Mouse (Mus musculus) spleen, adult 2 months (tissue): ENCODE measurements around the gene Birc3. TPM values are rescaled to one million over a fixed set of nuclear protein-coding genes. Genes with fewer than 3 reads are reported as not detected.

Experiments used
- DNase-seq, 2 experiments: peaks; one replicate each; pipeline versions ENCODE4 v3.0.0 to v3.0.0-alpha.2; 2012 to 2021; ENCODE audit warnings: low spot score in 2 of 2, low read depth in 1 of 2
- H3K27ac ChIP-seq: fragments of 200-500 bp; 2 replicates; pipeline ENCODE4 v1.5.1; 2012; ENCODE audit warnings: low read length, inconsistent platforms; ENCODE audit not compliant: insufficient read depth
- H3K27me3 ChIP-seq: fragments of 200-500 bp; 2 replicates; pipeline ENCODE4 v1.6.1; 2012; ENCODE audit warnings: mild to moderate bottlenecking, moderate library complexity, low read length, inconsistent platforms; ENCODE audit not compliant: control insufficient read depth, insufficient read depth
- H3K36me3 ChIP-seq: fragments of 200-500 bp; 2 replicates; pipeline ENCODE4 v1.6.1; 2012; ENCODE audit warnings: mild to moderate bottlenecking, low read length, inconsistent platforms; ENCODE audit not compliant: control insufficient read depth, insufficient read depth
- H3K4me1 ChIP-seq: fragments of 200-500 bp; 2 replicates; pipeline ENCODE4 v1.6.1; 2011; ENCODE audit warnings: inconsistent platforms; ENCODE audit not compliant: control insufficient read depth, insufficient read depth, insufficient read length
- H3K4me3 ChIP-seq: fragments of 200-500 bp; 2 replicates; pipeline ENCODE4 v1.5.1; 2011; ENCODE audit warnings: mild to moderate bottlenecking, inconsistent platforms; ENCODE audit not compliant: insufficient read depth, insufficient read length; ENCODE audit errors: extremely low read depth
- CTCF ChIP-seq: fragments of 200-500 bp; IDR thresholded peaks from 2 replicates; pipeline ENCODE4 v1.5.1; 2011; ENCODE audit warnings: mild to moderate bottlenecking, inconsistent platforms; ENCODE audit not compliant: insufficient read depth, insufficient read length, insufficient replicate concordance; ENCODE audit errors: extremely low read depth
- POLR2A ChIP-seq: fragments of 200-500 bp; IDR thresholded peaks from 2 replicates; pipeline ENCODE4 v1.6.1; 2011; ENCODE audit warnings: low read depth, low read length, inconsistent platforms
- WGBS: fragments of 180-500 bp; shearing (Covaris S2); methylation state at CpG from one replicate; pipeline ENCODE4 v1.1.7; 2018; 5-methylcytosine and 5-hydroxymethylcytosine counted together
- polyA plus RNA-seq: library from polyadenylated mRNA; depleted of rRNA; stranded (reverse); fragments of >200 nt; gene quantifications from 2 replicates; pipeline ENCODE4 v1.2.3, GENCODE M21; 2012; rRNA removed

The Birc3 gene
- polyA plus RNA-seq, result 44.9 and 45.8 TPM in 2 replicates

DNA sequence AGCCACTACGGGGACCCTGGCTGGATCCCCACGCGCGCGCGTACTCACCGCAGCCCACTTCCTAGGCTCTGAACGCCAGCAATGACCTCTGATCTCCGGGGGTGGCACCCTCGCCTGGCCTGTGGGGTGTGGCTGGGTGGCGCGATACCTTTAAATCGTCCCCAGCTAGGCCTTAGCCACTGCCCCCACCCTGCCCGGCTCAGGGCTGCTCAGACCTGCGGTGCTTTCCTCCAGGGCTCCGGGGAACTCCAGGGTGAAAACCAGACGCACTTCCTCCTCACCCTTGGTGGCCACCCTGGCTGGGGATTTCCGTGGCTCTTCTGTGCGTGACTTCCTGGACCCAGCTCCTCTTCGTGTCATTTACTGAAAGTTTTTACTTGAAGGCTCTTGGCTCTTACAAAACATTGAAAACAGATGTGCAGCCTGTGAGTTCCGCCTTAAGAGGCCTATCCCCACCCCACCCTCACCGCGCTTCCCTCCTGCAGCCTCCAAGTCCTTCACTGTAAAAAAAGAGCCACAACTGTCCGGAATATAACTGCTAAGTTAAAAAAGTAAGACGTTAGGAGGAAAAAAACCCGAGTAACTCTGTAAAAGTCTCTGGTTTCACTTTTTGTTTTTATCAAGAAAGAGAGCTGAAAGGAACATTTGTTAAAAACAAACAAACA is at the start of gene Birc3:
Gene Birc3, minus strand, starts transcription at position 412 of the 665 bp plus-strand sequence.
- H3K36me3 ChIP-seq, result peaks cover under 1% of the 10 kb centered on the region; the same call in 1 of the 2 replicates
- peaks cover 6% of the 10 kb centered on the region; the same call in 1 of the 2 replicates for H3K4me1 ChIP-seq
- peak; percentile 93 to 96 for DNase-seq
- H3K4me3 ChIP-seq, result peak within 1 kb of the TSS; percentile 74
- peak within 1 kb of the TSS; percentile 92 for H3K27ac ChIP-seq
- under 1% methylated on average over 26 of the region's 26 CpGs for WGBS
- TF ChIP-seq CTCF (no peak; the same call in 1 of the 2 replicates), POLR2A (peak; percentile 74)
- no peaks in the 10 kb centered on the region for H3K27me3 ChIP-seq

DNA sequence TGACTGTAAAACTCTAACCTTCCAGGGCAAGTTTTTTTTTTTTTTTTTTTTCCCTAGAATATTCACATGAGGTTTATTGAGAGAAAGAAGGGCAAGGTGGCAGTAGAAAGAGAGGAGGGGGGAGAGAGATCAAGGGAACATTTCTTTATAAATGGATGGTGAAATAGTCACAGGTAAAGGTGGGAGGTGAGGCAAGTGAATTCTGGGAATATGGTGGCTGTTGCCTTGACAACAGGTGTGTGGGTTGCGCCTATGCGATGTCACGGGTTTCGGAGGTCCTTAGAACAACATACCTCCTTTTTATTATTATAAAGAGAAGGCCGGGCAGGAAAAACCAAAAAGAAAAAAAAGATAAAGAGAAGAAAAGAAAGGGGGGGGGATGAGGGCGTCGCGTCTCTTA is 41.9 kb upstream of the Birc3 start:
- Histone ChIP-seq H3K27me3 (no peaks in the 10 kb centered on the region), H3K4me1 (peaks cover 5% of the 10 kb centered on the region; the same call in 1 of the 2 replicates), H3K27ac (no peak overlapping the region), H3K4me3 (no peak overlapping the region), H3K36me3 (no peaks in the 10 kb centered on the region)
- TF ChIP-seq CTCF (no peak), POLR2A (no peak)
- no peak for DNase-seq
- WGBS, result 80% methylated on average over 8 of the region's 8 CpGs

DNA sequence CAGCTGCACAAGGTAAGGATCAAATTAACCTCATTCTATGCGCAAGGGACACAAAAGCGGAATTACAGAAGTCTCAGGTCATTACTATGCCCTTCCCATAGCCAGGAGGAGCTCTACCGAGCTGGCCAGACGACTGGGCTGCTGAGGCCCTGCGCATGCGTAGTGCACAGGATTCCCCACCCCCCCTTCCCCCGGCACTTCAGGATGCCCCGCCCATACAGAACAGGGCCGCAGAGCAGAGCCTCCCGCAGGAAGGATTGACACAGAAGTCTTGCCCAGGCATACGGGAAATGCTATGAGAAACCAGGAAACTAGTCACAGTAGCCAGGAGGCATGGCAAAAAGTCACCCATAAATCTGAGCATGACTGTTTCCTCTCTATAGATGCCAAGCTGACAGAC is 41.5 kb upstream of the Birc3 start:
- no peaks in the 10 kb centered on the region for H3K27me3 ChIP-seq
- whole genome bisulfite sequencing, result 7% methylated on average over 11 of the region's 11 CpGs
- no peak overlapping the region for H3K4me3 ChIP-seq

DNA sequence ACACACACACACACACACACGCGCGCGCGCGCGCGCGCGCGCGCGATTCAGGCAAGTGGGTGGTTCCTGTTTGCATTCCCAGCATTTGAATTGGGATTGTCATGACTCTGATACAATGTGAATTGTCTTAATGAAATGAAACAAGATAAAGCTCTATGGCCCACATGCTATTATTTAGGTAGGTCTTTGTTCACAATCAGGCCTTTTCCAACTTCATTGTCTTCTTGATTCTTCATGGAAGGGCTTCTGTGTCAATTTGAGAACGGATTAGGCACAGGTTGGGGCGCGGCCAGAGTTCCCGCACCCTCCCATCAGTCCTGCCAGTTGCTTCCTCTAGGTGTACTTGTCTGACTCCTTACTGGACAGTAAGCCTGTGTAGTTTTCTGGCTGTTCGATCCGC is 41.0 kb upstream of the Birc3 start:
- Histone ChIP-seq H3K4me1 (peaks cover 5% of the 10 kb centered on the region; the same call in 1 of the 2 replicates), H3K27me3 (no peaks in the 10 kb centered on the region), H3K36me3 (no peaks in the 10 kb centered on the region), H3K27ac (no peak overlapping the region), H3K4me3 (no peak overlapping the region)
- DNase-seq, result no peak
- TF ChIP-seq POLR2A, result no peak
- no peak for TF ChIP-seq CTCF
- WGBS, result 84% methylated on average over 19 of the region's 19 CpGs

More for the DNA sequence above, 41.5 kb upstream of the Birc3 start:
- Histone ChIP-seq H3K27ac (no peak overlapping the region), H3K36me3 (no peaks in the 10 kb centered on the region), H3K4me1 (peaks cover 5% of the 10 kb centered on the region; the same call in 1 of the 2 replicates)
- TF ChIP-seq POLR2A, result no peak
- TF ChIP-seq CTCF, result no peak
- peak in 1 of 2 experiments; percentile 11 for DNase-seq

DNA sequence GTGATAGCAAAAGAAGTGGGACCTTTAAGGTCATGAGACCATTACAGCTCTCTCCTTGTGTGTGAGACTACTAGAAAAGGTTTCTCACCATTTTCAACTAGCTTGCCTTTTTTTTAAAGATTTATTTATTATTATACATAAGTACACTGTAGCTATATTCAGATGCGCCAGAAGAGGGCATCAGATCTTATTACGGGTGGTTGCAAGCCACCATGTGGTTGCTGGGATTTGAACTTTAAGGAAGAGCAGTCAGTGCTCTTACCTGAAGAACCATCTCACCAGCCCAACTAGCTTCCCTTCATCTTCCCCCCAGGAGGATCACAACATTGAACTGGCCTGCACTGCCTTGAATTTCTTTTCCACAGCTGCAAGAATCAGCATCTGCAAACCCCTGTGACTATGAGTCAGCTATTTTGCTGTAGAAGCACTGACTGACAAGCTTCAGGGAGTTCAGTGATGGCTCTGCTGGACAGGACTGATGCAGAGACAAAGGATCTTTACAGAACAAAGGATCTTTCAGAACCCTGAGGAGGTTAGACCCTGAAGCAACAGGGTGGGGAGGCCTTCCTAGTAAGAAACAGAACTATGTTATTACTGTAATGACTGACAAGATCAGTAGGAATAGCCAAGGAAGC is 34.5 kb upstream of the Birc3 start:
- Histone ChIP-seq H3K36me3 (no peaks in the 10 kb centered on the region), H3K4me3 (no peak overlapping the region), H3K27me3 (no peaks in the 10 kb centered on the region), H3K27ac (no peak overlapping the region), H3K4me1 (no peaks in the 10 kb centered on the region)
- TF ChIP-seq POLR2A, result no peak
- no peak for TF ChIP-seq CTCF
- 93% methylated on average over 2 of the region's 2 CpGs for WGBS
- DNase-seq, result no peak

DNA sequence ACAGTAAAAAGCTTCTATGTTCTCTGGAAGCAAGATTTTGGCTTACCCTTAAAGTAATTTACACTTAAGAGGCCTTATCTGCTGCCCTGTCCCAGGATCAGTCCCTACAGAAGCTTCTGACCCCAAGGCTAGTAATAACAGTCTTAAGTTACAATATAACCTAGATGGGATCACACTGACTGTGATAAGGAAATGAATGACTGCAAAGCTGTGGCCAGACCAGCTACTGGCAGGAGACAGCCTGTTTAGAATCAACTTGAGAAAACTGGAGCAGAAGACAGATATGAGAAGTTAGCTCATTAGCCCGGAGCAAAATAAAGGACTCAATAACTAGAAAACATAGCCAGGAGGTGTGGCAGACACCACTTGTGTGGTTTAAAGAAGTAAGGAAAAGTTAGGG is 33.6 kb upstream of the Birc3 start:
- WGBS, result 97% methylated on average over 1 of the region's 1 CpGs
- H3K4me1 ChIP-seq, result no peaks in the 10 kb centered on the region
- H3K36me3 ChIP-seq, result no peaks in the 10 kb centered on the region
- no peaks in the 10 kb centered on the region for H3K27me3 ChIP-seq
- TF ChIP-seq CTCF, result no peak
- no peak for TF ChIP-seq POLR2A
- H3K27ac ChIP-seq, result no peak overlapping the region
- DNase-seq, result no peak
- no peak overlapping the region for H3K4me3 ChIP-seq

DNA sequence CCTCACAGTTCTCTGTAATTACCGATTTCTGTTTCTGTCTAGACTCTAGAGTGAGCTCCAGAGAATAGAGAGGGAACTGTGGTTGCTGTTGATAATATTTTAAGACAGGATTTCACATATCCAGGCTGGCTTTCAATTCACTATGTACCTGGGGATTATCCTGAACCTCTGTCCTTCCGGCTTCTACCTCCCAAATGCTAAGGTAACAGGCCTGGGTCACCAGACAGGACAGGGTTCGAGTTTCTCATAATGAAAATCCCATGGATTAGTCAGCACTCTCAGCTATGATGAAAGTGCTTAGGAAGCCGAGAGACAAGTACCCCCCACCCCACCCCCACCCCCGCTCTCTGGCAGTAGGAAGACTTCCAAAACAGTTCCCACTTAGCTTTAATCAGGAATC is 30.8 kb upstream of the Birc3 start:
- no peak for TF ChIP-seq POLR2A
- TF ChIP-seq CTCF, result no peak
- Histone ChIP-seq H3K4me3 (no peak overlapping the region), H3K36me3 (no peaks in the 10 kb centered on the region), H3K4me1 (no peaks in the 10 kb centered on the region), H3K27me3 (no peaks in the 10 kb centered on the region), H3K27ac (no peak overlapping the region)
- no peak for DNase-seq
- WGBS, result 79% methylated on average over 5 of the region's 5 CpGs
